Mouse (Mus musculus) gastrocnemius, adult 2 months (tissue): Measurements from ENCODE around the gene Ptprj. TPM values are rescaled to one million over a fixed set of nuclear protein-coding genes. Genes with fewer than 3 reads are reported as not detected.

Experiments
- DNase-seq: peaks from one replicate; pipeline ENCODE4 v3.0.0; 2022
- H3K27ac ChIP-seq: fragments of 200-600 bp; 2 replicates; pipeline ENCODE4 v1.8.1; 2022; ENCODE audit warnings: mild to moderate bottlenecking
- H3K4me3 ChIP-seq: fragments of 200-600 bp; 2 replicates; pipeline ENCODE4 v1.8.1; 2022; ENCODE audit warnings: mild to moderate bottlenecking, moderate library complexity
- CTCF ChIP-seq: fragments of 200-600 bp; IDR thresholded peaks from 2 replicates; pipeline ENCODE4 v1.8.1; 2022; ENCODE audit warnings: antibody characterized with exemption, mild to moderate bottlenecking, moderate library complexity
- intact Hi-C: fragments of 180-260 bp; cut with DNase I; formaldehyde crosslinking; loops from one replicate; pipeline ENCODE4 v1.15.1; 2025
- total RNA-seq, 2 experiments: library from RNA; stranded (reverse); gene quantifications; 2 replicates each; pipeline ENCODE4 v1.2.3; 2021

The Ptprj gene
- total RNA-seq, 2 experiments from 2014 or later, result 2.1 to 4.2 TPM

DNA sequence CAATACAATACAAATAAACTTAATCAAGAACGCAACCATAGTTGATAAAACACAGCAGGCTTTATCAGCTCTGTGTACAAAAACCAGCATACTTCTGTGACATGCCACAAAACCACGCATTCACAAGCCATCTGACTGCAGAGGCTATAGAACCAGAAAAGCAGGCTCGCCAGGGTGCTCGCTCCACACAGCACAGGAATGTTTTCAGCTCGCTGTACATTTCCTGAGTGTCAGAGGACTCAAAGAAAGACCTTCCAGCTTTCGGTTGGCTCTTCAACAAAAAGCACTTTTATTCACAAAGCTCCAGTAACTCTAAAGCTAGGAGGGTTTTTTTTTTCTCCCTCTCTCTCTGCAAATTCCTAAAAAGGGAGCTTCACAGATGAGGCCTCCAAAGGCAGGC, 53.9 kb downstream of the Ptprj start:
- intact Hi-C loops, result no loop called here
- no peak for DNase-seq
- TF ChIP-seq CTCF, result no peak
- Histone ChIP-seq H3K27ac (no peak overlapping the region), H3K4me3 (no peak overlapping the region)

DNA sequence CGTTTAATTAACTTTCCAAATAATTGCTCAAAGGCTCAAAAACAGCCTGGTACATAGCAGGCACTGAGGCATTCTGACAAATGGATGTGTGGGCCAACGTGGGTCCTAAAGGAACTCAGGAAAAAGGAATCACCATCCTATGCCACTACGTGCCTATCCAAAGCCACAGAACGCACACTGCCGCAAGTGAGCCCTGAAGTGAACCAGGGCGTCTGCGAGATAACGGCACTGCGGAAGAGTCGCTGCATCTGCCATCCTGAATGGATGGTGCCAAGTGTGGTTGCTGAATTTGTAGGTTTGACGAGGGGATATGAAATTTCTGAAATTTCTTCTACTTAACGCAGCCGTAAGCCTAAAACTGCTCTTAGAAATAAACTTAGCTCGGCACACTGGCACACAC, 54.6 kb downstream of the Ptprj start:
- Histone ChIP-seq H3K27ac (no peak overlapping the region), H3K4me3 (no peak overlapping the region)
- DNase-seq, result no peak
- no peak for TF ChIP-seq CTCF
- intact Hi-C loops, result no loop called here

DNA sequence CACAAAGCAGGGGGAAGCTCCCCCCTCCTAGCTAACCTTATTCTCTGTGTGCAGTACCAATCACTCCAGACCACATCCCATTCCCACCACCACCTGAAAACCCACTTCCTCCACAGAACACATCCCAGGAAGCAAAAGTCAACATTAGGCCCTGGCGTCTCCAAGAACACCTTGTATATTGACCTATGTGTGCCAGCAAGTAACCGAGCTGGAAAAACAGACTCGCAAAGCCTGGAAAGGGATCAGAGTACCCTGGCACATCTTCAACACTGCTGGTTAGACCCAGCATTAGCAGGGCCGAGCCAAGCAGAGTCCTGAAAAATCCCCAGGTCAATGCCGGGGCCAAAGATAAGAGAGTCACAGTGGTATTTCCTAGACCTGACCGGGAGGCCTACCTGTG, 58.0 kb downstream of the Ptprj start:
- peak; percentile 71 for DNase-seq
- intact Hi-C loops, result no loop called here
- H3K27ac ChIP-seq, result no peak overlapping the region

DNA sequence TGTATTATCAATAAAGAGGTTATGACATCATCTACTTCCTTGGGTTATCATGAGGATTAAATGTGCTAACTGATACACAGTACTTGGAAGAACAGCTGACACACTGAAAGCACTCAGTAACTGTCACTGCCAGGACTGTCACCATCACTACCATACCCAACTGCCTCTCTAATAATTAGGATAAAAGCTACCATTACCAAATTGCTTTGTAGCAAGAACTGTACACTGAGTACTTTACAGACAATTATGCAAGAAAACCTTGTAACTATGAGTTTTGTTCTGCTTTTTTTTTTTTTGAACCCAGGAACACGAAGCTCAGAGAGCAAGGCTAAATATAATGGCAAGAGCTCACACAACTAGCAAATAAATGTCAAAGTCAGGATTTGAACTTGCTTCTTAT, 58.5 kb downstream of the Ptprj start:
- TF ChIP-seq CTCF, result no peak
- Histone ChIP-seq H3K4me3 (no peak overlapping the region), H3K27ac (no peak overlapping the region)
- no peak for DNase-seq
- intact Hi-C loops, result no loop called here

More for the DNA sequence above, 58.0 kb downstream of the Ptprj start:
- TF ChIP-seq CTCF, result no peak
- H3K4me3 ChIP-seq, result no peak overlapping the region

DNA sequence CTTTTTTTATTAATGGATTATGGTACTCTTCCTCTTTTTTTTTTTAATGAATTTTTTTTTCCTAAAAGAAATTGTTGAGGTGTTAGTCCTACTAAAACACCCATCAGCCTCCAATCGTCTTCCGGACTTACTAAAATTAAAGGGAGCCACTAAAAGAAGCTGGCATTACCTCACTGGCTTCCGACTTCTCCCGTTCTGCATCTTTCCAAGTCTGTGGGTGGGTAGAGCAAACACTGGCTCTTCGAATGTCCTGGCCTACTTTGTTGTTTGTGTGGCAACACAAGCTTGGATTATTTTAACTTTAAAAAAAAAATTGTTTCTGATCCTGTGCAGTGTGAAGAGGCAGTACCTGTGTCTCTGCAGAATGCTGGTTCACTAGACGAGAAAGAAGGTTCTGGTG, 62.2 kb downstream of the Ptprj start:
- DNase-seq, result no peak
- Histone ChIP-seq H3K4me3 (no peak overlapping the region), H3K27ac (no peak overlapping the region)
- intact Hi-C loops, result no loop called here
- no peak for TF ChIP-seq CTCF

DNA sequence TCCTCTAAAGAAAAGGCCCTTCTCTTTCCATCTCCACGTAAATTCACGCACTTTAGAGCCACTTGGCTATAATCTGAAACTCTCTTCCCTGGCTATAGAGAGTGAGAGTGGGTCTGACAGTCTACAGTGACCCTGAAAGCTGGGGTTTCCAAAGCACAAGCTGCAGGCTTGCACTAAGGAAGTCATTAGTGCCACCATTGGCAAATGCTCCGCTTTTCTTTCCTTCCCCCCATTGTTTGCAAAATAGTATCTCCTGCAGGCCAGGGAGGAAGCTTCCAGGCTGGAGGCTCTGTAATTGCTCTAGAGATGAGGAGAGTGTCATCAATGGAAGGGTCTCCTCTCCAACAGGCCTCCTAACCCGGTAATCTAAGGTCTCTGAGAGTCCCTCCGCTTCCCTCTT, 65.5 kb downstream of the Ptprj start:
- no peak for DNase-seq
- H3K27ac ChIP-seq, result no peak overlapping the region
- intact Hi-C loops, result no loop called here

DNA sequence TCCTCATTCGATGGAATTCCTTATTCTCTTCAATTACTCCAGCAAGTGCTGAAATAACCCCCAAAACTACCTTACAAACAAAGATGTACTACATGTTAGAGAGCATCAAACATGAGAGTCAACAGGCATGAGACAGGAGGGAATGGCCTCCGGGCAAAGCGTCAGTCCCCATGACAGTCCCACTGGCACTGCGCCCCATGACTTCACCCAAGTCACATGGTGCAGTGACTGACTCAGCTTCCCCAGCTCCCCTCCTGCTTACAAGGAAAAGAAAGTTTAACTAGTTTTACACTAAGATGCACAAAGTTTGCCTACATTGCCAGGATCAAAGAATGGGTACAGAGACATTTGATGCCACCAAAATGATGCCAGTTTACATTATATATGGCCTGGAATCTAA, 71.2 kb downstream of the Ptprj start:
- DNase-seq, result peak; percentile 77
- intact Hi-C loops, result no loop called here
- H3K4me3 ChIP-seq, result no peak overlapping the region
- H3K27ac ChIP-seq, result no peak overlapping the region
- no peak for TF ChIP-seq CTCF

More for the DNA sequence above, 65.5 kb downstream of the Ptprj start:
- no peak overlapping the region for H3K4me3 ChIP-seq
- TF ChIP-seq CTCF, result no peak

DNA sequence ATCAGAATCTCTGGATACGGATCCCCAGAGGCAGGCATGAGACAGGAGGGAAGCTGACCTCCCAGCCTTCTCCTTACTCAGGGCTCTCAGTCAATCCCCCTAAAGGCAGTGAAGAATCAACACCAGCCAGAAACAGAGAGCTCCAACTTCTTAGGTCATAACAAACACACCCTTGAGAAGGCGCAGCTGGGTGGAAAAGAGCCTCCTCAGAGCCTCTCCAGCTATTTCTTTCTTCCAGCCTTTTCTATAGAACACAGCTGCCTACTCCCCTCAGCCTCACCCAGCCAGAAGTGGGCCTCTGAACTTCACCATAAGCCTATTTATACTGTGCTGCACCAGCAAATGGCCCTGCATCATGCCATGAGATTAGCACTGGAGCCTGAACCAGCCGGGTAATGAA, 74.3 kb downstream of the Ptprj start:
- no peak overlapping the region for H3K4me3 ChIP-seq
- intact Hi-C loops, result no loop called here
- DNase-seq, result no peak
- no peak for TF ChIP-seq CTCF
- peak overlapping the region; percentile 68 for H3K27ac ChIP-seq

DNA sequence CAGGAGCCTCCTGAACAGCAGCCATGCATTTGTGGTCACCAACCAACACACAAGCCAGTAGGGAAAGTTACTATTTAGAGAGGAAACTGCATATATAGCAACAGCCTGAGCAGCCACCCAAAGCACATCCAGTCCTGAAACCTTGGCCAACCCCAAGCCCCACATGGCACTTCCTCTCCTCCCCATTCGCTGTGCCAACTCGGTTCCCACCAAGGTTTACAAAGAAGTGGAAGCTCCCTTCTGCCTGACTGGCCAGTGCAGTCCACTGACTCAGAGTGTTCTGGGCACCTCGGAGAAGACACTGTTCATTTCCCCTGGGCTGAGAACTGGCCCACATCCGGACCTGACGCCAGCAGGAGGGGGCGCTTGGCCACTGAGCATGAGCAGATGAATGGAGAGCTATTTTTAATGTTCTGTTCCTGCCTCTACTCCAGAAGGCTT, 75.7 kb downstream of the Ptprj start:
- peak; percentile 38 for TF ChIP-seq CTCF
- H3K4me3 ChIP-seq, result peak overlapping the region; percentile 42
- peak overlapping the region; percentile 87 for H3K27ac ChIP-seq
- intact Hi-C loops, result loop anchor here (5.0 kb wide), 1 partner anchor 78 kb away; the partner anchor contains the start of gene Ptprj
- DNase-seq, result peak; percentile 88

DNA sequence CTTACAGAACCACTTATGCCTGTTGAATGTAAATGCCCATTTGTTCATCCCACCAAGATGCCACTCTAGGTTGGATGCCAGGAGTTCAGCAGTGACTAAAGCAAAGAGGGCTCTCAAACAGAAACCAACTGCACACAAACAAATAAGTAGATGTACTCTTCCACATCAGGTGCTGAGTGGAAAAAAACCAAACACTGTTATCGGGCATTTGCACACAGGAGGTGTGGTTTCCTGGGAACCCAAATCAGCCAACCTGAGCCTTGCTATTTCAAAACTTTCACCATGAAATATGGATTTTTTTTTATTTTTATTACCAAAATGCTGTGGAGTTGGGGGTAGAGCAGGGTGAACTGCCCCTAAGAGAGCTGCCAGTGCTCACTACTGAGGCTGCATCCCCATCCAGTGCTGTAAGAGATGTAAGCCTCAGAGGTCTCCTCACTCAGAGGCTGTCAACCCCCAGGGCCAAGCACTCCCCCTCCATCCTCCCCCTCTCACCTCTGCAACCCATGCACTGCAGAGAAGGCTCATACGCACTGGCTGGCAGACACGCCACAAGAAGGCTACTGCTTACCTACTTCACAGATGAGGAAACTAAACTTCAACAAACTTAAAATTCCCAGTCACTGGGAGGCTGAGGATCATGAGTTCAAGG, 77.1 kb downstream of the Ptprj start:
- Histone ChIP-seq H3K4me3 (no peak overlapping the region), H3K27ac (peak overlapping the region; percentile 3; the same call in 1 of the 2 replicates)
- TF ChIP-seq CTCF, result no peak
- intact Hi-C loops, result loop anchor here (5.0 kb wide), 1 partner anchor 79 kb away; the partner anchor contains the start of gene Ptprj
- DNase-seq, result no peak

DNA sequence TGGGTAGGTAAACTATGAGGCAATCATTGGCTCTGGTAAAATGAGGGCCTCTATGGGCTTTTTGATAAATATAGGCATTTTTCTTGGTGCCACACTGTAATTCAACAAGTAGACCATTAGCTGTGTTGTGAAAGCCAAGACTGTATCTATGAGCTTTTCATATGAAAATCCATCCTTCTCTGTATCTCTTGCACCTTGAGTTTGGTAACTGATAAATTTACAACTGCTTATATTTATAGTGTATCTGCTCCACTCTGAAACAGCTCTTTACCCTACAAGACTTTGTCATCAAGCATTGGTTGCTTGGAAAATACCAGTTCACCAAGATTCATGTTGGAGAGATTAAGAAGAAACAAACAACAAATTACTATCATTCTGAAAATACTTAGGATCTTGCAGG, 77.7 kb downstream of the Ptprj start:
- Histone ChIP-seq H3K27ac (peak overlapping the region; percentile 79; the same call in 1 of the 2 replicates), H3K4me3 (no peak overlapping the region)
- intact Hi-C loops, result loop anchor here (5.0 kb wide), 1 partner anchor 80 kb away; the partner anchor contains the start of gene Ptprj
- DNase-seq, result no peak
- TF ChIP-seq CTCF, result no peak

DNA sequence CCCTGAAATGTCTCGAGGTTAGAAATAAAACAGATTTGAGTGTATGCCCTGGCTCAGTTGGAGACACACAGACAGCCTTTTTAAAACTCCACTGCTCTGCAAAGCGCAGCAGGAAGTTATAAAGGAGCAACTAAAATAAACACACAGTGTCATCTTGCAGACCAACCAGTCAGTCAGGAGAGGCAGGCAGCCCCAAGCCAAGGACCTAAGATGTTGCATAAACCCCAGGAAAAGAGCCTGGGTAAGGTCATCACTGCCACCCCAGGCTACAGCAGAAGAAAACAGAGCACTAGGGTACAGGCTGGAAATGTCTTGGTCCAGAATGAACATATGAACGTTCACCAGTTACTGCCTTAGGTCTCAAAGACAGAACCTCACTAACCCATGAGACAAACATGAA, 78.7 kb downstream of the Ptprj start:
- H3K4me3 ChIP-seq, result no peak overlapping the region
- DNase-seq, result peak; percentile 74
- intact Hi-C loops, result loop anchor here (5.0 kb wide), 1 partner anchor 81 kb away; the partner anchor contains the start of gene Ptprj
- peak overlapping the region; percentile 79 for H3K27ac ChIP-seq
- TF ChIP-seq CTCF, result no peak

DNA sequence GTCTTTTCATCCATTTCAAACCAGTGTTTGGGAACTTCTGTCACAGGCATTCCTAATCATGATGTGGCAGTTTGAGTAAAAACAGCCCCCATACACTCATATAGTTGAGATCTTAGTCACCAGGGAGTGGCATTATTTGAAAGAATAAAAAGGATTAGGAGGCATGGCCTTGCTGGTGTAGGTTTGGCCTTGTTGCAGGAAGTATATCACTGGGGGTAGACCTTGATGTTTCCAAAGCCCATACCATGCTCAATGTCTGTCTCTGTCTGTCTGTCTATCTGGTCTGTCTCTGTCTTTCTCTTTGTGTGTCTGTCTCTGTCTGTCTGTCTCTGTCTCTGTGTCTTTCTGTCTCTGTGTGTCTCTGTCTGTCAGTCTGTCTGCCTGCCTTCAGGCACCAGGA, 79.6 kb downstream of the Ptprj start:
- no peak for DNase-seq
- intact Hi-C loops, result loop anchor here (5.0 kb wide), 1 partner anchor 81 kb away; the partner anchor contains the start of gene Ptprj
- Histone ChIP-seq H3K27ac (peak overlapping the region; percentile 79), H3K4me3 (no peak overlapping the region)
- no peak for TF ChIP-seq CTCF

DNA sequence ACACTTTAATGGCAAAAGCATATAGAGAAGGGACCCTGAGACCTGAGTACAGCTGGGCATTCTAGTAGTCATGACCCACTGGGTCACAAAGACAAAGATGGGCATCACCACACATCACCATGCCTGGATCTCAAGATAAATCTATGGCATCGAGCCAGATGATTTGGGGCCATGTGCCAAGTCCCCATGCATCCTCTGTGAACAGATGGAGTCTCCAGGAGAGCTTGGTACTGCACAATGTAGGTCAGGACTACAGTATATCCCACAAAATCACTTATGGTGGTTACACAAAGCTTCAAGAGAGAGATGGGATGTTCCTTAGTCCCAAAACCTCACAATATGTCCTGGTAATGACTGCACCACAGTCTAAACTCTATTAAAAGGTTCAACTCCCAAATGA, 81.4 kb downstream of the Ptprj start:
- Histone ChIP-seq H3K27ac (no peak overlapping the region), H3K4me3 (no peak overlapping the region)
- no peak for DNase-seq
- TF ChIP-seq CTCF, result no peak
- intact Hi-C loops, result no loop called here
